Mouse (Mus musculus): Measurements from ENCODE around the gene Celsr1. TPM values are rescaled to one million over a fixed set of nuclear protein-coding genes. Genes with fewer than 3 reads are reported as not detected.

The Celsr1 gene
- polyA plus RNA-seq (2021) = 30.8 TPM

- ATAC-seq (peak; percentile 24), DNase-seq (ENCODE audit: low read depth, low spot score) (no peak)
- in situ Hi-C loops (cut with MboI; ENCODE audit: low pct_unique_long_range_greater_than_20kb) = loop anchor here (10.0 kb wide), 1 partner anchor 69 kb away; no protein-coding TSS in a partner anchor
- POLR2A ChIA-PET = interaction anchor here (1.0 to 2.1 kb wide), 4 partner anchors 42 to 116 kb away, joined by 3 to 8 read pairs (median 5); no protein-coding TSS in a partner anchor
- CTCF ChIA-PET = interaction anchor here (0.9 to 1.3 kb wide), 8 partner anchors 9 to 125 kb away, joined by 3 to 5 read pairs (median 3); no protein-coding TSS in a partner anchor
- TF ChIP-seq CTCF (IDR thresholded peaks at IDR 0.05) = no peak
- H3K27me3 ChIP-seq = no peaks in the 10 kb centered on the region
Observed at GRCm38 (mm10) chr15:86033191-86033841, at the start of gene Celsr1. TSS of gene Celsr1 (minus strand) at chr15:86033777.

DNA sequence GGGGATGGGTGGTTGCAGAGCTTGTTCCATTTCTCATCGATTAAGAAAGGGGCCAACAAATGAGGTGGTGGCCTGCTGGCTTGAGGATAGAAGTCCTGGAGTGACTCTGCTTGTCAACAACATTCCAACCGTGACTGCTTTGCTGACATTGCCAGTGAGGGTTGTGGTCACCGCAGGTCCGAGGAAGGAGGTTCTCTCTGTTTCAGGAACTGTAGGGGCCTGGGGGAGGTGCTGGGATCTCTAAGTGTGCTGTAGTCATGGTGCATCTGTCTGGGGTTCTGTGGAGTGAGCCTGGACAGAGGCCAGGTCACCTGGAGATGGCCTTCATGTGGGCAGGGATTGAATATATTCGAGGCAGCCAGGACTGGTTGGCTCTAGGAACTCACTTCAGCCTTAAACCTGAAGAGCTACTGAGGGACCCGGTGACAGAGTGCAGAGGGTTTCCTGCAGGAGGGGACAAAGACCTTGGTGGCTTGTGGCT is 49.7 kb upstream of the Celsr1 start:
- in situ Hi-C loops (cut with MboI; ENCODE audit: low pct_unique_long_range_greater_than_20kb) = no loop called here
- ChIA-PET POLR2A (interaction anchor here (1.3 to 1.7 kb wide), 2 partner anchors 11 to 22 kb away, joined by 3 to 4 read pairs; no protein-coding TSS in a partner anchor), CTCF (no interaction called here)
- no peak for ATAC-seq
- no peak for TF ChIP-seq CTCF (IDR thresholded peaks at IDR 0.05)
- no peak for DNase-seq (ENCODE audit: low read depth, low spot score)
- no peaks in the 10 kb centered on the region for H3K27me3 ChIP-seq

GRCm38 (mm10) chr15:86082551-86082961 is 49.0 kb upstream of the Celsr1 start:
- ChIA-PET POLR2A (interaction anchor here (0.6 to 1.7 kb wide), 3 partner anchors 10 to 28 kb away, joined by 3 to 4 read pairs (median 3); no protein-coding TSS in a partner anchor), CTCF (interaction anchor here (1.0 kb wide), 1 partner anchor 28 kb away, joined by 3 read pairs; no protein-coding TSS in a partner anchor)
- in situ Hi-C loops (cut with MboI; ENCODE audit: low pct_unique_long_range_greater_than_20kb) = no loop called here
- no peaks in the 10 kb centered on the region for H3K27me3 ChIP-seq
- TF ChIP-seq CTCF (IDR thresholded peaks at IDR 0.05) = no peak
- no peak for ATAC-seq
- no peak for DNase-seq (ENCODE audit: low read depth, low spot score)

DNA sequence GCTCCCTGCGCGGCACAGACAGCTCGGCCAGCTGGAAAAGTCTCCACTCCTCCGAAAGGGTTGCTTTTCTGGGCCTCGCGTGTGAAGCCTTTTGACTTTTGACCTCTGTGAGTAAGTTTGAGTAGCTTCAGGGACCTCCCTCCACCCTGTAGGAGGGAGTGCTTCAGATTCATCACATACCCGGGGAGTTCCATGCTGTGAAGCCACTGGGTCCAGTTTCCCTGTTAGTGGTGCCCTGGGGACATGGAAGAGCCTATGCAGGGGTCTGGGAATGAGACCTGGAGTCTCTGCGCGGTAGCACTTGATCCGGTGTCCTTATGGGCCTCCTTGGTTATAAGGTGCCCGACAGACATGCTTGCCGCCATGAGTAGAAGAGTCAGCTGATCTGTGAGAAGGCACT is 48.1 kb upstream of the Celsr1 start:
- H3K27me3 ChIP-seq = no peaks in the 10 kb centered on the region
- TF ChIP-seq CTCF (IDR thresholded peaks at IDR 0.05) = no peak
- in situ Hi-C loops (cut with MboI; ENCODE audit: low pct_unique_long_range_greater_than_20kb) = no loop called here
- ChIA-PET CTCF (interaction anchor here (1.0 kb wide), 1 partner anchor 27 kb away, joined by 3 read pairs; no protein-coding TSS in a partner anchor), POLR2A (interaction anchor here (0.6 to 0.7 kb wide), 2 partner anchors 8 to 28 kb away, joined by 3 read pairs; no protein-coding TSS in a partner anchor)
- ATAC-seq (no peak), DNase-seq (ENCODE audit: low read depth, low spot score) (no peak)

GRCm38 (mm10) chr15:86080408-86080807 is 46.8 kb upstream of the Celsr1 start:
- ATAC-seq (no peak), DNase-seq (ENCODE audit: low read depth, low spot score) (no peak)
- in situ Hi-C loops (cut with MboI; ENCODE audit: low pct_unique_long_range_greater_than_20kb) = no loop called here
- TF ChIP-seq CTCF (IDR thresholded peaks at IDR 0.05) = no peak
- CTCF ChIA-PET = interaction anchor here (1.4 kb wide), 1 partner anchor 19 kb away, joined by 3 read pairs; no protein-coding TSS in a partner anchor
- H3K27me3 ChIP-seq = no peaks in the 10 kb centered on the region
- POLR2A ChIA-PET = no interaction called here

- in situ Hi-C loops (cut with MboI; ENCODE audit: low pct_unique_long_range_greater_than_20kb) = no loop called here
- TF ChIP-seq CTCF (IDR thresholded peaks at IDR 0.05) = no peak
- DNase-seq (ENCODE audit: low read depth, low spot score) (no peak), ATAC-seq (no peak)
- H3K27me3 ChIP-seq = no peaks in the 10 kb centered on the region
- CTCF ChIA-PET = interaction anchor here (1.4 kb wide), 1 partner anchor 18 kb away, joined by 3 read pairs; no protein-coding TSS in a partner anchor
- POLR2A ChIA-PET = no interaction called here
Observed at GRCm38 (mm10) chr15:86079876-86080275, 46.3 kb upstream of the Celsr1 start.

- in situ Hi-C loops (cut with MboI; ENCODE audit: low pct_unique_long_range_greater_than_20kb) = no loop called here
- DNase-seq (ENCODE audit: low read depth, low spot score) (no peak), ATAC-seq (no peak)
- no peak for TF ChIP-seq CTCF (IDR thresholded peaks at IDR 0.05)
- ChIA-PET CTCF (no interaction called here), POLR2A (no interaction called here)
- H3K27me3 ChIP-seq = no peaks in the 10 kb centered on the region
Observed at GRCm38 (mm10) chr15:86079467-86079866, 45.9 kb upstream of the Celsr1 start.

GRCm38 (mm10) chr15:86078481-86079216 is 45.1 kb upstream of the Celsr1 start:
- no peak for TF ChIP-seq CTCF (IDR thresholded peaks at IDR 0.05)
- DNase-seq (ENCODE audit: low read depth, low spot score) (no peak), ATAC-seq (no peak)
- no peaks in the 10 kb centered on the region for H3K27me3 ChIP-seq
- in situ Hi-C loops (cut with MboI; ENCODE audit: low pct_unique_long_range_greater_than_20kb) = no loop called here
- POLR2A ChIA-PET = no interaction called here
- CTCF ChIA-PET = no interaction called here

DNA sequence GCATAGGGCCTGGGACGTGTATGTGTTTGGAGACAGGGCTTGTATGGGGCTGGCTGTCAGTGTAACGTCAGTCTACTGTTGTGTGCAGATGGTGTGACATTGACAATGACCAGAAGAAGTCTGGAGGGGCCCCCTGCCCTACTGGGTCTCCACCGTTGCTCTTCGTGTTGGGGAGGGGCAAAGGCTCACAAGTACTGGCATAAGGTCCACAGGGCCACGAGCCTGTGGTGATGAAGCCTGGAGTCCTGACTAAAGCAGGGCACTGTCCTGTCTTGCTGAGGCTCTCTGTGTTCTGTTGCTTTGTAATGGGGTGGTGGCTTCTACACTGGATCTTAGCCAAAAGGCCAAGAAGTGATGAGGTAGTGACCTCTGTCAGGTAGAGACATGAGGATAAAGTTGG is 44.4 kb upstream of the Celsr1 start:
- DNase-seq (ENCODE audit: low read depth, low spot score) (no peak), ATAC-seq (no peak)
- ChIA-PET CTCF (no interaction called here), POLR2A (no interaction called here)
- no peaks in the 10 kb centered on the region for H3K27me3 ChIP-seq
- in situ Hi-C loops (cut with MboI; ENCODE audit: low pct_unique_long_range_greater_than_20kb) = no loop called here
- no peak for TF ChIP-seq CTCF (IDR thresholded peaks at IDR 0.05)

DNA sequence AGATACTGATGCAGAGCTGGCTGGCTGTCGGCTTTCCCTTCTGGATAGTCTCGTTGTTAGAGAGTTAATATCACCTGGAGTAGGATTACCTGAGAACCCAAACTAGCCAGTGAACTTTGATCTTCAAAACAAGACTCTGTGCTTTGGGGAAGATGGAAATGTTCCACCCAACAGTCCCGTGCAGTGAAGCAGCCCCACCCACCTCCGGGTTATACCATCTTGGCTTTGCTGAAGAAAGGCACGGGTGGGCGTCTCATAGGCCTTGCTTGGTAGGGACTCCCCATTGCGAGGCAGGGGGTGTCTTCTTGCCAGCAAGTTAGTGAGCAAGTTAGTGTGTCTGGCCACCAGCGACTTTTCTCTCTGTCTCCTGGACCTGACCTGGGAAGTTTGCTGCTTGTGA is 42.8 kb upstream of the Celsr1 start:
- in situ Hi-C loops (cut with MboI; ENCODE audit: low pct_unique_long_range_greater_than_20kb) = no loop called here
- TF ChIP-seq CTCF (IDR thresholded peaks at IDR 0.05) = no peak
- ChIA-PET CTCF (no interaction called here), POLR2A (interaction anchor here (1.4 kb wide), 1 partner anchor 15 kb away, joined by 3 read pairs; no protein-coding TSS in a partner anchor)
- no peak for ATAC-seq
- no peak for DNase-seq (ENCODE audit: low read depth, low spot score)
- H3K27me3 ChIP-seq = no peaks in the 10 kb centered on the region

DNA sequence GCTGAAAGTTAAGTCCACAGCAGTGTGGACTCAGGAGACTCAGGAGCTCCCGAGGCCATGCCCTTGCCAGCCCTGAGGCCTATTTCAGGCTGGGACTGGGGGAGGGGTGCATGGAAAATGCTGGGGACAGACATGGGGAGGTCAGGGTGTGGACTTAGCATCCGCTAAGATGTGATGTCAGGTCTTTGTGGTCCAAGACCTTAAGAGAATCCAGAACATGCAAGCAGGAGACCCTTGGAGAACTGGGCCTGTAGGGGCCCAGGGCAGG is 42.4 kb upstream of the Celsr1 start:
- in situ Hi-C loops (cut with MboI; ENCODE audit: low pct_unique_long_range_greater_than_20kb) = no loop called here
- TF ChIP-seq CTCF (IDR thresholded peaks at IDR 0.05) = no peak
- no peak for DNase-seq (ENCODE audit: low read depth, low spot score)
- no peaks in the 10 kb centered on the region for H3K27me3 ChIP-seq
- ChIA-PET POLR2A (interaction anchor here (1.4 kb wide), 1 partner anchor 16 kb away, joined by 3 read pairs; no protein-coding TSS in a partner anchor), CTCF (no interaction called here)
- ATAC-seq = no peak

All from Patski (cell line).